Mouse (Mus musculus): ENCODE results near the gene Snai3. TPM values are rescaled to one million over a fixed set of nuclear protein-coding genes. Genes with fewer than 3 reads are reported as not detected.

Gene Snai3
- polyA plus RNA-seq, 1 experiment from 2014 or later, result not detected

GRCm38 (mm10) chr8:122437708-122438331, 22.7 kb downstream of the Snai3 start:
- Histone ChIP-seq H3K36me3 (ENCODE audit: control insufficient read depth, insufficient read depth, low read length) (peaks cover 17% of the 10 kb centered on the region), H3K9me3 (ENCODE audit: control insufficient read depth, low read length) (no peaks in the 10 kb centered on the region), H3K27me3 (ENCODE audit: control insufficient read depth, insufficient read depth, low read length) (no peaks in the 10 kb centered on the region), H3K4me3 (ENCODE audit: low read depth, low read length) (no peak overlapping the region), H3K9ac (ENCODE audit: low read length) (no peak overlapping the region), H3K4me2 (no peak overlapping the region), H3K27ac (ENCODE audit: low read depth, low read length) (no peak overlapping the region), H3K4me1 (ENCODE audit: control insufficient read depth, insufficient read depth, low read length) (peaks cover 6% of the 10 kb centered on the region)
- no peak for ATAC-seq (ENCODE audit: low FRiP score)
- WGBS, result 94% methylated on average over 13 of the region's 13 CpGs
- no peak for DNase-seq (ENCODE audit: low spot score, missing footprints)

DNA sequence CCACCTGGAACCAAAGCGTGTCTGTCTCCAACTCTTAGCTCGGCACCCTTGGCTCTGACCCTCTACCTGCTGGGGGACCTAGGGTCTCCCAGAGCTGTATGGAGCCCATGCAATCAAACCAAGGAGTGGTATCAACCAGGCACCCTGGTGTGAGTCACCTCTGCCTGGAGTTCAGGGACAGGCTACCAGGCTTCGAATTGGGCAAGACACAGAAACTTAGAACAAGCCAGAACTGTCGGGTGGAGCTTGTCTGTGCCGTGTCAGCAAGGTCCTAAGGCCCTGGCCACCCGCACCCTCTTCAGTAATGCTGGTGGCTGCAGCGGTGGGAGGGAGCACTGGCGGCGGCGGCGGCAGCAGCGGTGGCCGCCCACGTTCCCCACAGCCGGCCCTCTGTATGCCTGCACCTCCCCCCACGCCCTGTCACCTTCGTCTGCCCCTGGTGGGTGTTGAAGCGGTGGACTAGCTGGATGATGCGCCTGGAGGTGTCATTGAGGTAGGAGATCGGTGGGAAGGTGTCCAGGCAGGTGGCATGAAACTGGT, 23.9 kb downstream of the Snai3 start:
- peaks cover 14% of the 10 kb centered on the region for H3K4me1 ChIP-seq (ENCODE audit: control insufficient read depth, insufficient read depth, low read length)
- no peak overlapping the region for H3K4me3 ChIP-seq (ENCODE audit: low read depth, low read length)
- H3K27ac ChIP-seq (ENCODE audit: low read depth, low read length), result no peak overlapping the region
- H3K9me3 ChIP-seq (ENCODE audit: control insufficient read depth, low read length), result no peaks in the 10 kb centered on the region
- H3K9ac ChIP-seq (ENCODE audit: low read length), result no peak overlapping the region
- DNase-seq (ENCODE audit: low spot score, missing footprints), result no peak
- no peak for ATAC-seq (ENCODE audit: low FRiP score)
- no peak overlapping the region for H3K4me2 ChIP-seq
- H3K36me3 ChIP-seq (ENCODE audit: control insufficient read depth, insufficient read depth, low read length), result peaks cover 17% of the 10 kb centered on the region
- no peaks in the 10 kb centered on the region for H3K27me3 ChIP-seq (ENCODE audit: control insufficient read depth, insufficient read depth, low read length)
- 94% methylated on average over 20 of the region's 20 CpGs for WGBS

DNA sequence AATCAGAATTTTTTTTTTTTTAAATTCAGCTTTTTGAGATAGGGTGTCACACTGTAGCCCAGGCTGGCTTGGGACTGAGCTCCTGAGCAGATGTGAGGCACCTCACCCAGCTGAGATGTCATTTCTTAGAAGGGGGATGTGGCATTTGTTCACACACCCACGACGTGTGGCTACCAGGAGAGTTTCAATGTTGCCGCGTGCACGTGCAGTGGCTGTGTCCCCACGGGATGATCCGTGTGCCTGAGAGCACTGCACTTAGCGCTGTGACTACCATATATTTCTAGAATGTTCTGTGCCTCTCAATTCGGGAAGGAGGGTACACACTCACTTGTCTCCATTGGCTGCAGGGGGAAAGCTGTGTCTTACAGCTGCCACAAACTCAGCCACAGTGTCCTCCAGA, 24.4 kb downstream of the Snai3 start:
- Histone ChIP-seq H3K27me3 (ENCODE audit: control insufficient read depth, insufficient read depth, low read length) (no peaks in the 10 kb centered on the region), H3K36me3 (ENCODE audit: control insufficient read depth, insufficient read depth, low read length) (peaks cover 17% of the 10 kb centered on the region)
- no peak for DNase-seq (ENCODE audit: low spot score, missing footprints)

GRCm38 (mm10) chr8:122435375-122435774, 25.2 kb downstream of the Snai3 start:
- Histone ChIP-seq H3K9me3 (ENCODE audit: control insufficient read depth, low read length) (no peaks in the 10 kb centered on the region), H3K27me3 (ENCODE audit: control insufficient read depth, insufficient read depth, low read length) (no peaks in the 10 kb centered on the region), H3K4me3 (ENCODE audit: low read depth, low read length) (no peak overlapping the region), H3K4me2 (no peak overlapping the region), H3K9ac (ENCODE audit: low read length) (no peak overlapping the region), H3K4me1 (ENCODE audit: control insufficient read depth, insufficient read depth, low read length) (peaks cover 14% of the 10 kb centered on the region), H3K36me3 (ENCODE audit: control insufficient read depth, insufficient read depth, low read length) (peaks cover 17% of the 10 kb centered on the region), H3K27ac (ENCODE audit: low read depth, low read length) (no peak overlapping the region)
- DNase-seq (ENCODE audit: low spot score, missing footprints) (no peak), ATAC-seq (ENCODE audit: low FRiP score) (no peak)
- 91% methylated on average over 6 of the region's 6 CpGs for WGBS

More for the DNA sequence above, 24.4 kb downstream of the Snai3 start:
- H3K9ac ChIP-seq (ENCODE audit: low read length), result no peak overlapping the region
- no peak overlapping the region for H3K4me3 ChIP-seq (ENCODE audit: low read depth, low read length)
- H3K4me1 ChIP-seq (ENCODE audit: control insufficient read depth, insufficient read depth, low read length), result peaks cover 14% of the 10 kb centered on the region
- H3K27ac ChIP-seq (ENCODE audit: low read depth, low read length), result no peak overlapping the region
- no peak overlapping the region for H3K4me2 ChIP-seq
- no peaks in the 10 kb centered on the region for H3K9me3 ChIP-seq (ENCODE audit: control insufficient read depth, low read length)
- ATAC-seq (ENCODE audit: low FRiP score), result no peak
- WGBS, result 97% methylated on average over 9 of the region's 9 CpGs

GRCm38 (mm10) chr8:122433269-122433905, 27.1 kb downstream of the Snai3 start:
- H3K4me1 ChIP-seq (ENCODE audit: control insufficient read depth, insufficient read depth, low read length), result peaks cover 14% of the 10 kb centered on the region
- no peak overlapping the region for H3K4me2 ChIP-seq
- peak; percentile 43 for ATAC-seq (ENCODE audit: low FRiP score)
- no peaks in the 10 kb centered on the region for H3K27me3 ChIP-seq (ENCODE audit: control insufficient read depth, insufficient read depth, low read length)
- no peak overlapping the region for H3K9ac ChIP-seq (ENCODE audit: low read length)
- no peaks in the 10 kb centered on the region for H3K9me3 ChIP-seq (ENCODE audit: control insufficient read depth, low read length)
- peaks cover 11% of the 10 kb centered on the region for H3K36me3 ChIP-seq (ENCODE audit: control insufficient read depth, insufficient read depth, low read length)
- no peak for DNase-seq (ENCODE audit: low spot score, missing footprints)
- H3K4me3 ChIP-seq (ENCODE audit: low read depth, low read length), result no peak overlapping the region
- no peak overlapping the region for H3K27ac ChIP-seq (ENCODE audit: low read depth, low read length)
- WGBS, result 71% methylated on average over 11 of the region's 11 CpGs

DNA sequence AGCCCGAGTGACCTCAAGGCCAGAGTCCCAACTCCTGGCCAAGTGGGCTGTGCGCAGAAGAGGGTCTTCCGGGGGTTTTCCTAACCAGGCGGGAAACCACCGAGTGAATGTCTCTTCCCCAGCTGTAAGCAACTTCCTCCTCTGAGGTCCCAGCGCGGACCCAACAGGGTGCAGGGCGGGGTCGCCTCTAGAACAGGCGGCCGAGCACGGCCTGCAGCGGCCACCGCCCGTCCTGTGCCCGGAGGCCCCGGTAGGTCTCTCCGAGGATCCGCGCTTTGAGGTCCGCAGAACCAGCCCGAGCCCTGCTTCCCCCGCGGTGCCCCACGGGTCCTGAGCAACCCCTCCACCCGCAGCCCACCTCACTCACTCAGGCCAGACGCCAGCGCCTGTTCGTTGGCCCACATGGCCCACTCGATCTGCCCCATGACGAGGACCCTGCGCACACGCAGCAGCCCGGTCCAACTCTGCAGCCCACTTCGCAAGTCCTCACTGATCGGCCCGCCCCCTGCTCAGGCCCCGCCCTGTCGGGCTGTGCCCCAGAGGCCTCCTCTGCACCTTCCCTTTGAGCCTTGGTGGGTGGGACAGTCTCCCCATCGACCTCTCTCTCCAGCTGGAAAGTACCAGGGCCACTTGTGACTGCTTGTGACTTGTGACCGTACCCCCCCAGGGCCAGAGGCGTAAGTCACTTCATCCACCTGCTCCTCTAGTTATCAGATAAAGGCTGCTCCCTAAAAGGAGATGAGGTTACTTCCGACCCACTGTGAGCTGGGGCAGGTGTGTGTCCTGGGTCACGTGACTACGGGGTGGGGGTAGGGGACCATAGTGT, 27.9 kb downstream of the Snai3 start, which contains the start of gene Cyba:
Cyba (minus strand) TSS at position 488 of the 826 bp plus-strand sequence.
- 5% methylated on average over 45 of the region's 45 CpGs for whole genome bisulfite sequencing
- no peaks in the 10 kb centered on the region for H3K9me3 ChIP-seq (ENCODE audit: control insufficient read depth, low read length)
- H3K36me3 ChIP-seq (ENCODE audit: control insufficient read depth, insufficient read depth, low read length), result peaks cover 11% of the 10 kb centered on the region
- peaks cover 14% of the 10 kb centered on the region for H3K4me1 ChIP-seq (ENCODE audit: control insufficient read depth, insufficient read depth, low read length)
- ATAC-seq (ENCODE audit: low FRiP score) (peak; percentile 79), DNase-seq (ENCODE audit: low spot score, missing footprints) (peak; percentile 91)
- peak within 1 kb of the TSS; percentile 75 for H3K4me2 ChIP-seq
- H3K27me3 ChIP-seq (ENCODE audit: control insufficient read depth, insufficient read depth, low read length), result no peaks in the 10 kb centered on the region
- peak within 1 kb of the TSS; percentile 42 for H3K4me3 ChIP-seq (ENCODE audit: low read depth, low read length)
- H3K9ac ChIP-seq (ENCODE audit: low read length), result peak within 1 kb of the TSS; percentile 73
- H3K27ac ChIP-seq (ENCODE audit: low read depth, low read length), result no peak within 1 kb of the TSS

DNA sequence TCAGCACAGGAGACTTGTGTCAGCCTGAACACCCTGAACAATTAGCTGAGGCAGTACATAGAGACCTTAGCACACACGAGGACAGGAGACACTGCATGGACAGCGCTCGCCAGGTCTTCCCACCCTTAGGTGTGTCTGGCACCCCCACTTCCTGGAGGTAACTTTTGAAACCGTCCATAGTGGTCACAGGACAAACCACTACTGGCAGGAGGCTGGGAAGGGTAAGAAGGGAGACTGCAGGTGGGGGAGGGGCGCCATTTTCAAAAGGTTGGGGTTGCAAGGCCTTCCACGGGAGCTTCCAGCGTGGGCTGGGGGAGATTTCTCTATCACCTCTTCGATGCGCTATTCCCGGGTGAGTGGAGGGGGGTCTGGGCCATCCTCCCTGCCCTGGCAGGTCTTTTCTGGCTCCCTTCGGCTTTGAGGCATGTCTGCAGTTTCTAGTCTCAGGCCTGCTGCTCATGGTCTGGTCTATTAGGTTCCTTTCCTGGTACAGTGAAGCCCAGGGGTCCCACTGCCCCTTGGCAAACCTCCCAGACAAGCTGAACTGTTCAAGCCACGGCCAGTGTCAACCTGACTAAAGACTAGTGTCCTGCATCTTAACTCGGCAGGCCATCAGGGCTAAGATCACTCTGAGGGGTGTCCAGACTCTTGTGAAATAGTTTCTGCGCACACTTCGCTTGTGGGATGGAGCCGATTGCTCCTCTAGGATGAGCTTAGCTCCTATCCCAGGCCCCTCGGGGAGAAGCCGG, 28.7 kb downstream of the Snai3 start:
- Histone ChIP-seq H3K9ac (ENCODE audit: low read length) (peak overlapping the region; percentile 73), H3K4me3 (ENCODE audit: low read depth, low read length) (peak overlapping the region; percentile 42), H3K4me2 (peak overlapping the region; percentile 75), H3K4me1 (ENCODE audit: control insufficient read depth, insufficient read depth, low read length) (peaks cover 14% of the 10 kb centered on the region), H3K27me3 (ENCODE audit: control insufficient read depth, insufficient read depth, low read length) (no peaks in the 10 kb centered on the region), H3K9me3 (ENCODE audit: control insufficient read depth, low read length) (no peaks in the 10 kb centered on the region), H3K36me3 (ENCODE audit: control insufficient read depth, insufficient read depth, low read length) (peaks cover 11% of the 10 kb centered on the region), H3K27ac (ENCODE audit: low read depth, low read length) (no peak overlapping the region)
- ATAC-seq (ENCODE audit: low FRiP score), result peak; percentile 19; the same call in 1 of the 2 replicates
- DNase-seq (ENCODE audit: low spot score, missing footprints), result peak; percentile 90
- 41% methylated on average over 18 of the region's 18 CpGs for WGBS

- Histone ChIP-seq H3K4me3 (ENCODE audit: low read depth, low read length) (no peak overlapping the region), H3K27me3 (ENCODE audit: control insufficient read depth, insufficient read depth, low read length) (no peaks in the 10 kb centered on the region), H3K4me2 (no peak overlapping the region), H3K36me3 (ENCODE audit: control insufficient read depth, insufficient read depth, low read length) (peaks cover 6% of the 10 kb centered on the region), H3K9me3 (ENCODE audit: control insufficient read depth, low read length) (no peaks in the 10 kb centered on the region), H3K4me1 (ENCODE audit: control insufficient read depth, insufficient read depth, low read length) (peaks cover 14% of the 10 kb centered on the region), H3K9ac (ENCODE audit: low read length) (no peak overlapping the region), H3K27ac (ENCODE audit: low read depth, low read length) (no peak overlapping the region)
- ATAC-seq (ENCODE audit: low FRiP score) (no peak), DNase-seq (ENCODE audit: low spot score, missing footprints) (no peak)
- 85% methylated on average over 3 of the region's 3 CpGs for WGBS
Measured at GRCm38 (mm10) chr8:122430646-122431045, 29.9 kb downstream of the Snai3 start.

Measured in midbrain, embryonic 11.5 days (tissue).